Mouse (Mus musculus): Measurements from ENCODE around the gene Foxo3.

DNA sequence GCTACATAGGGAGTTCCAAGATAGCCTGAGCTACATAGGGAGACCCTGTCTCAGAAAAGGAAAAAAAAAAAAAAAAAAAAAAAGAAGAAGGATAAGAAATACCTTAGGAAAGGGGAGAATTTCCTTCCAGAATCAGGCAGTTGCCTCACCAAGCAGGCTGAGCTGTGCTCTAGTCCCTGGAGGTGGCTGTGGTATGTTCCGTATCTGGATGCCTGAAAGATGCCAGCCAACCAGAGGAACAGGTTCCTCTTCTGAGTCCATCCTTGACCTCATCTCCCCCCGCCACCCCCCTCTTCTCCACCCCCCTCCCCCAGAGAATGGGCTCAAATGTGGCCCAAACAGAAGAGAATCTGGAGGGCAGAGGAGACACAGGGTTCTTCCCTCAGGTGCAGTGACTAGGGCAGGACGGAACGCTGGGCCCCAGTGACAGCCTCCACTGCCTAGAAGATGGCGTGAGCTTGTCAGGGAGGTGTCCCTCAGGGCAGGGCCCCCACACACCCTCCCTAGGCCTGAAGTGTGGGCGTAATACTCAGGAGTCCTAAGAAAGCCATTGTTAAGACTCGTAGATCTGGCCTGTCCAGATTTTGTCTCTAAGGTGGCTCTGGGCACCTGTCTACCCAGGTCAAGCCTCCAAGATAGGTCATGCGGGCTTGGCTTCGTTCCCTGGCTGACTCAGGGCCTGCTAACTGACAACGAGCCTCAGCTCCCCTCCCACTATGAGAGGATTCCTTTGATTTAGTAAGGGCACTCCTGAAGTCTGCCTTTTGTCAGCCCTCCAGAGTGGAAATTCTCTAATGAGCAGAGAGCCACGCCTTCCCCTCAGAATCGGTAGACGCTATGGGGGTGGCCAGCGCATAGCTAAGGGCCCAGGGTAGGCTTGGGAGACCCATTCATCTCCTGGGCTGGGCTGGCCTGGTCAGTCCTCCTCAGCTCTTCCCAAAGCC, 141.5 kb downstream of the Foxo3 start:
- no peak for TF ChIP-seq CTCF (IDR thresholded peaks at IDR 0.05; ENCODE audit: low read depth)
- no peak for TF ChIP-seq EP300 (IDR thresholded peaks at IDR 0.05; ENCODE audit: low read depth)

All from liver, embryonic 14.5 days (tissue).